Mouse (Mus musculus): Measurements from ENCODE around the gene Nkx2-5. TPM values are rescaled to one million over a fixed set of nuclear protein-coding genes. Genes with fewer than 3 reads are reported as not detected.
A peak's percentile ranks its signal among the peaks of the same experiment; 100 is the strongest.

The Nkx2-5 gene
- polyA plus RNA-seq, 2 experiments = 0.06 TPM; not detected in 1

DNA sequence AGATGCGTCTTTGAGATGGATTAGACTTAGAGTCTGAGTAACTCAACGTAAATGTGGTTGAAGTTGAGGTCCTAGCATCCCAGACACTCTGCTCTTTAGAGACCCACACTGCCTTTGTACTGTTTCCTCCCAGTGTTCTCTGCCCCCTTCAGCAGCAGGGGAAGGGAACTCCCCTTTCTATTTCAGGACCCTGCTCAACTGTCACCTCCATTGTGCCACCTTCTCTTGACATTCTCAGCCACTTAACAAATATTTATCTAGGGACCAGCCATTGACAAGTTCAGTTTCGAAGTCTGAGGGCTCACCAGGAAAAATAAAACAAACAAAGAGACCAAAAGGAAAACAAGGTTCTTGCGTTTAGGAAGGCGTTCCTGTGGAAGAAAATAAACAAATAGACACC lies 19.5 kb upstream of the Nkx2-5 start:
- Histone ChIP-seq H3K27me3 (ENCODE audit: control insufficient read depth, insufficient read depth, low read length) (peaks cover 11% of the 10 kb centered on the region), H3K4me3 (replicated peaks; ENCODE audit: low read length) (no peak overlapping the region), H3K27ac (replicated peaks; ENCODE audit: low read depth, low read length) (no peak overlapping the region), H3K36me3 (ENCODE audit: control insufficient read depth, insufficient read depth, low read length) (no peaks in the 10 kb centered on the region), H3K4me2 (replicated peaks; ENCODE audit: low read depth, low read length, severe bottlenecking) (no peak overlapping the region), H3K9me3 (ENCODE audit: control insufficient read depth, low read length) (no peaks in the 10 kb centered on the region), H3K9ac (ENCODE audit: low read depth, low read length, severe bottlenecking) (no peak overlapping the region), H3K4me1 (ENCODE audit: control insufficient read depth, insufficient read depth, low read length) (no peaks in the 10 kb centered on the region)
- 44% methylated on average over 5 of the region's 5 CpGs for WGBS
- no peak for TF ChIP-seq POLR2A (IDR thresholded peaks at IDR 0.05; ENCODE audit: borderline replicate concordance, extremely low read depth, insufficient read depth, insufficient read length)
- ATAC-seq (ENCODE audit: low FRiP score, low read depth) = no peak
- DNase-seq (ENCODE audit: low spot score) = no peak

DNA sequence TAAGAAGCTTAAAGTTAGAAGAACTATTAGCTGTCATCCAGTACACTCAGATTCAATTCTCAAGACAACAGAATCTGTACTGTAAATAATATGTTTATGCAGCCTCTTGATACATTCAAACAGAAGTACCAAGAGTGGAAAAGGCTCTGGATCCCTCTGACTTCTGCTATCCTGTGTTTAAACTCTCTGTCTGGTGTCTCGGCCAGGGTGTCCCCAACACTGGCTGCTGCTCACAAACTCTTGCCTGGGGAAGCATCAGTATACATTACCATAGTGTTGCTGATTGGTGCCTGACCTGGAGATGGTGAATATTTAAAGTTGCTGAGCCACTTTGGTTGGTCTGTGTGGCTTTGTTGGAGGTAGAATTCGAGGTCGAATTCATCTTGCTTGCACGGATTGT lies 17.0 kb upstream of the Nkx2-5 start:
- Histone ChIP-seq H3K4me2 (replicated peaks; ENCODE audit: low read depth, low read length, severe bottlenecking) (no peak overlapping the region), H3K4me3 (replicated peaks; ENCODE audit: low read length) (no peak overlapping the region), H3K4me1 (ENCODE audit: control insufficient read depth, insufficient read depth, low read length) (no peaks in the 10 kb centered on the region), H3K27ac (replicated peaks; ENCODE audit: low read depth, low read length) (no peak overlapping the region), H3K9me3 (ENCODE audit: control insufficient read depth, low read length) (no peaks in the 10 kb centered on the region), H3K27me3 (ENCODE audit: control insufficient read depth, insufficient read depth, low read length) (peaks cover 34% of the 10 kb centered on the region), H3K9ac (ENCODE audit: low read depth, low read length, severe bottlenecking) (no peak overlapping the region), H3K36me3 (ENCODE audit: control insufficient read depth, insufficient read depth, low read length) (no peaks in the 10 kb centered on the region)
- TF ChIP-seq POLR2A (IDR thresholded peaks at IDR 0.05; ENCODE audit: borderline replicate concordance, extremely low read depth, insufficient read depth, insufficient read length) = no peak
- WGBS = 67% methylated on average over 4 of the region's 4 CpGs
- ATAC-seq (ENCODE audit: low FRiP score, low read depth) = no peak
- no peak for DNase-seq (ENCODE audit: low spot score)

DNA sequence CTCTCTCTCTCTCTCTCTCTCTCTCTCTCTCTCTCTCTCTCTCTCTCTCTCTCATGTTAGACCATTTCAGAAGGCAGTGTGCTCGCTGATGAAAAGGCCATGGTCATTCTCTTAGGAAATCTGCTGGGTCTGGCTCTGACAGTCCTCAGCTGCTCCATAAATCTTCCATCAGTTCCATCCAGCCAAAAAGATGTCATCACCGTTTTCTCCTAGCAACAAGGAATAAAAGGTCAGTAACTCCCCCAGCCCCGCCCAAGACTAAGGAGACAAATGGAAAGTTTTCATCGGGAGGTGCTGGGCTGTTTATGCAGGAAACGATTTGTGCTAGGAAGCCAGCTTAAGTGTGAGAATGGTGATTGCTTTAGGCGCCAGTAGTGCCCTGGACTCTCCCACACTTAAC lies 16.6 kb upstream of the Nkx2-5 start:
- H3K9ac ChIP-seq (ENCODE audit: low read depth, low read length, severe bottlenecking) = no peak overlapping the region
- no peak overlapping the region for H3K4me2 ChIP-seq (replicated peaks; ENCODE audit: low read depth, low read length, severe bottlenecking)
- no peak overlapping the region for H3K4me3 ChIP-seq (replicated peaks; ENCODE audit: low read length)
- H3K27ac ChIP-seq (replicated peaks; ENCODE audit: low read depth, low read length) = no peak overlapping the region
- ATAC-seq (ENCODE audit: low FRiP score, low read depth) (no peak), DNase-seq (ENCODE audit: low spot score) (peak; percentile 54)
- TF ChIP-seq POLR2A (IDR thresholded peaks at IDR 0.05; ENCODE audit: borderline replicate concordance, extremely low read depth, insufficient read depth, insufficient read length) = no peak
- H3K27me3 ChIP-seq (ENCODE audit: control insufficient read depth, insufficient read depth, low read length) = peaks cover 38% of the 10 kb centered on the region
- no peaks in the 10 kb centered on the region for H3K4me1 ChIP-seq (ENCODE audit: control insufficient read depth, insufficient read depth, low read length)
- no peaks in the 10 kb centered on the region for H3K36me3 ChIP-seq (ENCODE audit: control insufficient read depth, insufficient read depth, low read length)
- no peaks in the 10 kb centered on the region for H3K9me3 ChIP-seq (ENCODE audit: control insufficient read depth, low read length)
- WGBS = 8% methylated on average over 6 of the region's 6 CpGs

DNA sequence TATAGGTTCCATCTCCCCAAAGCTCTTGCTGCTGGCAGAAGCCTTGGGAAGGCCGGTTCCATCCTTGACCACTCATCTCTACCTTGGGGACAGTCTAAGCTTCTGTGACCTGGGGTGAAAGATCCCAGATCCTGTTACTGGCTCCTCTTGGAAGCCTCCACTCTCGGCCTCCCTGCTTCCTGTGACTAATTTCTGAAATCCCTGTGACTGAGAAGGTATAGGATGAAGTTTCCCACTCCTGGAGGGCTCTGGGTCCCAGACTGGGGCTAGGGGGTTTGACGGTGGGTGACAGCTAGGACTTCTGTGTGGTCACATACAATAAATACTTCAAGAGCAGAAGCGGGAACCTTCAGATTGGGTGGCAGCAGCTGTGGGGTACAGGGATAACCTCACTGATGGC lies 16.1 kb upstream of the Nkx2-5 start:
- Histone ChIP-seq H3K4me1 (ENCODE audit: control insufficient read depth, insufficient read depth, low read length) (no peaks in the 10 kb centered on the region), H3K9me3 (ENCODE audit: control insufficient read depth, low read length) (no peaks in the 10 kb centered on the region), H3K27ac (replicated peaks; ENCODE audit: low read depth, low read length) (no peak overlapping the region), H3K9ac (ENCODE audit: low read depth, low read length, severe bottlenecking) (no peak overlapping the region), H3K27me3 (ENCODE audit: control insufficient read depth, insufficient read depth, low read length) (peaks cover 43% of the 10 kb centered on the region), H3K36me3 (ENCODE audit: control insufficient read depth, insufficient read depth, low read length) (no peaks in the 10 kb centered on the region), H3K4me3 (replicated peaks; ENCODE audit: low read length) (no peak overlapping the region), H3K4me2 (replicated peaks; ENCODE audit: low read depth, low read length, severe bottlenecking) (no peak overlapping the region)
- no peak for TF ChIP-seq POLR2A (IDR thresholded peaks at IDR 0.05; ENCODE audit: borderline replicate concordance, extremely low read depth, insufficient read depth, insufficient read length)
- DNase-seq (ENCODE audit: low spot score) = no peak
- ATAC-seq (ENCODE audit: low FRiP score, low read depth) = no peak
- WGBS = 29% methylated on average over 4 of the region's 4 CpGs

DNA sequence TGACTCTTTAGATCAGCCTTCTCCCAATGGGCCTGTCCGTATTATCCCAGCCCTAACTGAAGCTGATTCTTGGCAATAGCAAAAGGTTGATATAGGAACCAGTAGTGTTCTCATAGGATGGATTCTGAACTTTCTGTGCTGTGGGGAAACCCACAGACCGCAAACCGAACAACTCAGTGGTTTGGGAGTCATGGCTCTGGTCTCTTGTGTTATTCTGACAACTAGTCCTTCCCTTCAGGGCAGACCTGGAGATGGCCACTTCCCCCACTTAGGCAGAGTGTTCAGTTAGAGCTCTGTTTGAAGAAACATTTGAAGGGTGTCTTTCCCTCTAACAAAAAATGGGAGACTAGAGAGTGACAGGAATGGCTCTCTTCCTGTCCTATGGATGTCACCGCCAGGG lies 7.5 kb upstream of the Nkx2-5 start:
- H3K9ac ChIP-seq (ENCODE audit: low read depth, low read length, severe bottlenecking) = no peak overlapping the region
- no peaks in the 10 kb centered on the region for H3K9me3 ChIP-seq (ENCODE audit: control insufficient read depth, low read length)
- no peak for DNase-seq (ENCODE audit: low spot score)
- H3K4me3 ChIP-seq (replicated peaks; ENCODE audit: low read length) = no peak overlapping the region
- peaks cover 4% of the 10 kb centered on the region; the same call in 1 of the 2 replicates for H3K4me1 ChIP-seq (ENCODE audit: control insufficient read depth, insufficient read depth, low read length)
- no peaks in the 10 kb centered on the region for H3K36me3 ChIP-seq (ENCODE audit: control insufficient read depth, insufficient read depth, low read length)
- no peak overlapping the region for H3K27ac ChIP-seq (replicated peaks; ENCODE audit: low read depth, low read length)
- no peak overlapping the region for H3K4me2 ChIP-seq (replicated peaks; ENCODE audit: low read depth, low read length, severe bottlenecking)
- no peak for ATAC-seq (ENCODE audit: low FRiP score, low read depth)
- no peak for TF ChIP-seq POLR2A (IDR thresholded peaks at IDR 0.05; ENCODE audit: borderline replicate concordance, extremely low read depth, insufficient read depth, insufficient read length)
- peaks cover 92% of the 10 kb centered on the region for H3K27me3 ChIP-seq (ENCODE audit: control insufficient read depth, insufficient read depth, low read length)
- WGBS = 6% methylated on average over 4 of the region's 4 CpGs

DNA sequence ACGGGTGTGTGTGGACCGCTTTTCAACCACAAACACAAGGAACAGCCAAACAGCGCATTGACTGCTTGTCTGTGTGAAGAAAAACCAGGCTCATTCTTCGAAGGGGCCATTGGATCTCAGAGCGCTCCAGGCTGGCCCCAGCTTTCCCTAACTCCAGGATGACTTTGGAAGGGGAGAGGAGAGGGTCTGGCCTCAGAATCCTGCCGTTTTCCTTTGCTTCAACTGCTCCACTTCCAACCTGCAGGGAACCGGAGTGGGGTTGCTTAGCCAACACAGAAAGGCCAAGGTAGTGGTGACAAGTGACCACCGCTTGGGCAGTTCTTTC lies 6.3 kb upstream of the Nkx2-5 start:
- Histone ChIP-seq H3K27me3 (ENCODE audit: control insufficient read depth, insufficient read depth, low read length) (peaks cover 90% of the 10 kb centered on the region), H3K4me1 (ENCODE audit: control insufficient read depth, insufficient read depth, low read length) (peaks cover 4% of the 10 kb centered on the region; the same call in 1 of the 2 replicates), H3K27ac (replicated peaks; ENCODE audit: low read depth, low read length) (no peak overlapping the region), H3K4me3 (replicated peaks; ENCODE audit: low read length) (peak overlapping the region; percentile 23), H3K9me3 (ENCODE audit: control insufficient read depth, low read length) (no peaks in the 10 kb centered on the region), H3K9ac (ENCODE audit: low read depth, low read length, severe bottlenecking) (no peak overlapping the region), H3K36me3 (ENCODE audit: control insufficient read depth, insufficient read depth, low read length) (no peaks in the 10 kb centered on the region), H3K4me2 (replicated peaks; ENCODE audit: low read depth, low read length, severe bottlenecking) (no peak overlapping the region)
- DNase-seq (ENCODE audit: low spot score) (no peak), ATAC-seq (ENCODE audit: low FRiP score, low read depth) (no peak)
- 5% methylated on average over 8 of the region's 8 CpGs for WGBS
- TF ChIP-seq POLR2A (IDR thresholded peaks at IDR 0.05; ENCODE audit: borderline replicate concordance, extremely low read depth, insufficient read depth, insufficient read length) = no peak
